Mouse (Mus musculus) frontal cortex, adult (tissue): ENCODE measurements around the gene Pde8b.
"Not testable (repeated sequence)": the region's sequence is repeated elsewhere in the genome, so short reads cannot be mapped to it uniquely, and the experiment has no call there.

Experiments used
- ATAC-seq: cut with Nextera tagmentation; 2 replicates; pipeline ENCODE4 v1.9.2; 2017; ENCODE audit warnings: mild to moderate bottlenecking, moderate library complexity, mixed read lengths; ENCODE audit not compliant: low TSS enrichment

Gene Pde8b

GRCm38 (mm10) chr13:95221882-95222568 lies 28.1 kb downstream of the Pde8b start:
- ATAC-seq = peak; percentile 49

- not testable (repeated sequence) for ATAC-seq
Measured at GRCm38 (mm10) chr13:95215661-95216170, 34.4 kb downstream of the Pde8b start.

- no peak for ATAC-seq
Measured at GRCm38 (mm10) chr13:95212320-95212719, 37.8 kb downstream of the Pde8b start.

GRCm38 (mm10) chr13:95207301-95207700 lies 42.8 kb downstream of the Pde8b start:
- ATAC-seq = not testable (repeated sequence)

GRCm38 (mm10) chr13:95202151-95202758 lies 47.9 kb downstream of the Pde8b start:
- ATAC-seq = peak; percentile 77

GRCm38 (mm10) chr13:95200817-95201216 lies 49.3 kb downstream of the Pde8b start:
- peak; percentile 64 for ATAC-seq

GRCm38 (mm10) chr13:95200036-95200435 lies 50.1 kb downstream of the Pde8b start:
- ATAC-seq = no peak

- ATAC-seq = no peak
Measured at GRCm38 (mm10) chr13:95196106-95196705, 53.9 kb downstream of the Pde8b start.

GRCm38 (mm10) chr13:95191951-95192350 lies 58.2 kb downstream of the Pde8b start:
- no peak for ATAC-seq

- no peak for ATAC-seq
Measured at GRCm38 (mm10) chr13:95189111-95189510, 61.0 kb downstream of the Pde8b start.

GRCm38 (mm10) chr13:95187153-95187665 lies 62.9 kb downstream of the Pde8b start:
- ATAC-seq = no peak

GRCm38 (mm10) chr13:95186741-95187035 lies 63.4 kb downstream of the Pde8b start:
- ATAC-seq = no peak

- ATAC-seq = peak; percentile 34; the same call in 1 of the 2 replicates
Measured at GRCm38 (mm10) chr13:95185891-95186740, 64.0 kb downstream of the Pde8b start.

- ATAC-seq = no peak
Measured at GRCm38 (mm10) chr13:95183686-95184085, 66.5 kb downstream of the Pde8b start.

- no peak for ATAC-seq
Measured at GRCm38 (mm10) chr13:95180208-95180607, 69.9 kb downstream of the Pde8b start.

GRCm38 (mm10) chr13:95177326-95177725 lies 72.8 kb downstream of the Pde8b start:
- peak; percentile 56; the same call in 1 of the 2 replicates for ATAC-seq

- ATAC-seq = no peak
Measured at GRCm38 (mm10) chr13:95176399-95176798, 73.7 kb downstream of the Pde8b start.

- peak; percentile 62; the same call in 1 of the 2 replicates for ATAC-seq
Measured at GRCm38 (mm10) chr13:95174253-95174652, 75.9 kb downstream of the Pde8b start.

- ATAC-seq = no peak; the same call in 1 of the 2 replicates
Measured at GRCm38 (mm10) chr13:95172346-95172745, 77.8 kb downstream of the Pde8b start.

- peak; percentile 74 for ATAC-seq
Measured at GRCm38 (mm10) chr13:95160211-95160610, 89.9 kb downstream of the Pde8b start.

- peak; percentile 68 for ATAC-seq
Measured at GRCm38 (mm10) chr13:95158986-95159385, 91.2 kb downstream of the Pde8b start.

- ATAC-seq = peak; percentile 69
Measured at GRCm38 (mm10) chr13:95144746-95145145, 105.4 kb downstream of the Pde8b start.
